Mouse (Mus musculus) limb, embryonic 13.5 days (tissue): ENCODE results near the gene Golm1. TPM values are rescaled to one million over a fixed set of nuclear protein-coding genes. Genes with fewer than 3 reads are reported as not detected.

Source experiments
- ATAC-seq: fragments of 200-750 bp; cut with Nextera tagmentation; 2 replicates; pipeline ENCODE4 v1.8.0; 2017; ENCODE audit warnings: low read depth, moderate number of reproducible peaks, moderate TSS enrichment; ENCODE audit not compliant: low FRiP score
- H3K27ac ChIP-seq: fragments of 300-500 bp; sonication (generic); 2 replicates; pipeline ENCODE4 v1.5.1; 2015; ENCODE audit warnings: inconsistent platforms, mild to moderate bottlenecking, moderate library complexity
- H3K27me3 ChIP-seq: fragments of 300-500 bp; sonication (generic); 2 replicates; pipeline ENCODE4 v1.6.1; 2015; ENCODE audit warnings: mild to moderate bottlenecking, inconsistent platforms
- H3K36me3 ChIP-seq: fragments of 300-500 bp; sonication (generic); 2 replicates; pipeline ENCODE4 v1.6.1; 2015; ENCODE audit warnings: inconsistent platforms, mild to moderate bottlenecking, moderate library complexity
- H3K4me1 ChIP-seq: fragments of 300-500 bp; sonication (generic); 2 replicates; pipeline ENCODE4 v1.6.1; 2015; ENCODE audit warnings: inconsistent platforms
- H3K4me2 ChIP-seq: fragments of 300-500 bp; sonication (generic); replicated peaks from 2 replicates; pipeline ENCODE4 v1.6.1; 2015; ENCODE audit warnings: inconsistent platforms, mild to moderate bottlenecking, moderate library complexity
- H3K4me3 ChIP-seq: fragments of 300-500 bp; sonication (generic); 2 replicates; pipeline ENCODE4 v1.5.1; 2015; ENCODE audit warnings: moderate library complexity, mild to moderate bottlenecking, inconsistent platforms
- H3K9ac ChIP-seq: fragments of 300-500 bp; sonication (generic); 2 replicates; pipeline ENCODE4 v1.6.1; 2015; ENCODE audit warnings: mild to moderate bottlenecking, inconsistent platforms
- H3K9me3 ChIP-seq: fragments of 300-500 bp; sonication (generic); 2 replicates; pipeline ENCODE4 v1.6.1; 2016; ENCODE audit warnings: inconsistent platforms
- WGBS: fragments of 180-500 bp; shearing (Covaris S2); methylation state at CpG from one replicate; pipeline ENCODE4 v1.1.7; 2015; 5-methylcytosine and 5-hydroxymethylcytosine counted together
- polyA plus RNA-seq: library from polyadenylated mRNA; unstranded; fragments of >200 nt; fragmentation: Nextera tagmentation; extraction: Ambion mirVana; gene quantifications from 2 replicates; pipeline ENCODE4 v1.2.1, GENCODE M21; 2015

Golm1 gene
- polyA plus RNA-seq, 1 experiment from 2014 or later = 50.7 TPM

- peaks cover 9% of the 10 kb centered on the region for H3K4me1 ChIP-seq
- H3K36me3 ChIP-seq = peaks cover 31% of the 10 kb centered on the region
- no peak overlapping the region for H3K9ac ChIP-seq
- no peak overlapping the region for H3K4me3 ChIP-seq
- no peak overlapping the region for H3K4me2 ChIP-seq
- no peaks in the 10 kb centered on the region for H3K27me3 ChIP-seq
- 67% methylated on average over 4 of the region's 4 CpGs for WGBS
- no peak for ATAC-seq
- H3K27ac ChIP-seq = no peak overlapping the region
- H3K9me3 ChIP-seq = no peaks in the 10 kb centered on the region
Measured at GRCm38 (mm10) chr13:59656975-59657388, 18.6 kb downstream of the Golm1 start.

- no peak for ATAC-seq
- Histone ChIP-seq H3K4me1 (peaks cover 9% of the 10 kb centered on the region), H3K9ac (no peak overlapping the region), H3K9me3 (no peaks in the 10 kb centered on the region), H3K36me3 (peaks cover 27% of the 10 kb centered on the region), H3K27ac (no peak overlapping the region), H3K4me2 (no peak overlapping the region), H3K4me3 (no peak overlapping the region), H3K27me3 (no peaks in the 10 kb centered on the region)
- WGBS = 51% methylated on average over 10 of the region's 10 CpGs
Measured at GRCm38 (mm10) chr13:59656316-59656832, 19.2 kb downstream of the Golm1 start.

- Histone ChIP-seq H3K27ac (no peak overlapping the region), H3K9me3 (no peaks in the 10 kb centered on the region), H3K4me2 (no peak overlapping the region), H3K27me3 (no peaks in the 10 kb centered on the region), H3K36me3 (peaks cover 25% of the 10 kb centered on the region), H3K4me3 (no peak overlapping the region), H3K9ac (no peak overlapping the region), H3K4me1 (peaks cover 9% of the 10 kb centered on the region)
- WGBS = 90% methylated on average over 15 of the region's 15 CpGs
- ATAC-seq = no peak
Measured at GRCm38 (mm10) chr13:59655718-59656315, 19.8 kb downstream of the Golm1 start.

- Histone ChIP-seq H3K36me3 (peaks cover 24% of the 10 kb centered on the region), H3K27me3 (no peaks in the 10 kb centered on the region), H3K9me3 (no peaks in the 10 kb centered on the region), H3K4me2 (no peak overlapping the region), H3K9ac (no peak overlapping the region), H3K27ac (no peak overlapping the region), H3K4me3 (no peak overlapping the region), H3K4me1 (peaks cover 9% of the 10 kb centered on the region)
- WGBS = 87% methylated on average over 5 of the region's 5 CpGs
- ATAC-seq = no peak
Measured at GRCm38 (mm10) chr13:59654465-59654864, 21.1 kb downstream of the Golm1 start.

- H3K4me3 ChIP-seq = no peak overlapping the region
- no peaks in the 10 kb centered on the region for H3K27me3 ChIP-seq
- peaks cover 29% of the 10 kb centered on the region for H3K36me3 ChIP-seq
- ATAC-seq = no peak
- 69% methylated on average over 3 of the region's 3 CpGs for WGBS
- H3K9me3 ChIP-seq = no peaks in the 10 kb centered on the region
- no peak overlapping the region for H3K4me2 ChIP-seq
- H3K4me1 ChIP-seq = peaks cover 9% of the 10 kb centered on the region
- peak overlapping the region; percentile 49; the same call in 1 of the 2 replicates for H3K27ac ChIP-seq
- no peak overlapping the region for H3K9ac ChIP-seq
Measured at GRCm38 (mm10) chr13:59653136-59653535, 22.5 kb downstream of the Golm1 start.

- WGBS = 62% methylated on average over 5 of the region's 5 CpGs
- H3K9ac ChIP-seq = no peak overlapping the region
- H3K36me3 ChIP-seq = peaks cover 29% of the 10 kb centered on the region
- peak overlapping the region; percentile 49; the same call in 1 of the 2 replicates for H3K27ac ChIP-seq
- no peak overlapping the region for H3K4me2 ChIP-seq
- no peak for ATAC-seq
- H3K9me3 ChIP-seq = no peaks in the 10 kb centered on the region
- H3K27me3 ChIP-seq = no peaks in the 10 kb centered on the region
- peaks cover 9% of the 10 kb centered on the region for H3K4me1 ChIP-seq
- H3K4me3 ChIP-seq = no peak overlapping the region
Measured at GRCm38 (mm10) chr13:59652651-59653050, 23.0 kb downstream of the Golm1 start.

- Histone ChIP-seq H3K27me3 (no peaks in the 10 kb centered on the region), H3K4me1 (peaks cover 15% of the 10 kb centered on the region), H3K4me3 (no peak overlapping the region), H3K9ac (no peak overlapping the region), H3K4me2 (no peak overlapping the region), H3K36me3 (peaks cover 44% of the 10 kb centered on the region), H3K9me3 (no peaks in the 10 kb centered on the region), H3K27ac (no peak overlapping the region)
- ATAC-seq = no peak
- WGBS = 67% methylated on average over 5 of the region's 5 CpGs
Measured at GRCm38 (mm10) chr13:59649781-59650180, 25.8 kb downstream of the Golm1 start.

- 82% methylated on average over 6 of the region's 6 CpGs for WGBS
- H3K27me3 ChIP-seq = no peaks in the 10 kb centered on the region
- no peak overlapping the region for H3K4me2 ChIP-seq
- ATAC-seq = no peak
- peaks cover 15% of the 10 kb centered on the region for H3K4me1 ChIP-seq
- H3K9me3 ChIP-seq = no peaks in the 10 kb centered on the region
- H3K27ac ChIP-seq = no peak overlapping the region
- H3K9ac ChIP-seq = no peak overlapping the region
- H3K36me3 ChIP-seq = peaks cover 46% of the 10 kb centered on the region
- no peak overlapping the region for H3K4me3 ChIP-seq
Measured at GRCm38 (mm10) chr13:59648598-59648997, 27.0 kb downstream of the Golm1 start.

- no peak for ATAC-seq
Measured at GRCm38 (mm10) chr13:59647484-59647883, 28.1 kb downstream of the Golm1 start.

GRCm38 (mm10) chr13:59646674-59647244 lies 28.9 kb downstream of the Golm1 start:
- no peak overlapping the region for H3K4me3 ChIP-seq
- peak; percentile 64; the same call in 1 of the 2 replicates for ATAC-seq
- peaks cover 56% of the 10 kb centered on the region for H3K36me3 ChIP-seq
- H3K27me3 ChIP-seq = no peaks in the 10 kb centered on the region
- 0 out of 2 replicates have a peak overlapping the region, but pooled peaks have one; percentile 45 for H3K9ac ChIP-seq
- peaks cover 12% of the 10 kb centered on the region for H3K4me1 ChIP-seq
- H3K9me3 ChIP-seq = no peaks in the 10 kb centered on the region
- no peak overlapping the region; the same call in 1 of the 2 replicates for H3K27ac ChIP-seq
- 64% methylated on average over 11 of the region's 11 CpGs for WGBS
- H3K4me2 ChIP-seq = no peak overlapping the region

More at GRCm38 (mm10) chr13:59647484-59647883, 28.1 kb downstream of the Golm1 start:
- Histone ChIP-seq H3K4me3 (no peak overlapping the region), H3K27ac (no peak overlapping the region), H3K36me3 (peaks cover 51% of the 10 kb centered on the region), H3K4me2 (no peak overlapping the region), H3K27me3 (no peaks in the 10 kb centered on the region), H3K9me3 (no peaks in the 10 kb centered on the region), H3K4me1 (peaks cover 12% of the 10 kb centered on the region), H3K9ac (no peak overlapping the region)
- WGBS = 85% methylated on average over 6 of the region's 6 CpGs

- Histone ChIP-seq H3K9me3 (no peaks in the 10 kb centered on the region), H3K4me1 (peaks cover 12% of the 10 kb centered on the region), H3K27me3 (no peaks in the 10 kb centered on the region), H3K9ac (no peak overlapping the region), H3K36me3 (peaks cover 66% of the 10 kb centered on the region), H3K4me2 (no peak overlapping the region), H3K27ac (no peak overlapping the region), H3K4me3 (no peak overlapping the region)
- WGBS = 88% methylated on average over 3 of the region's 3 CpGs
- ATAC-seq = no peak
Measured at GRCm38 (mm10) chr13:59645491-59645890, 30.1 kb downstream of the Golm1 start.

- Histone ChIP-seq H3K27me3 (no peaks in the 10 kb centered on the region), H3K27ac (no peak overlapping the region), H3K4me1 (peaks cover 12% of the 10 kb centered on the region), H3K4me3 (no peak overlapping the region), H3K9me3 (no peaks in the 10 kb centered on the region), H3K9ac (no peak overlapping the region), H3K4me2 (no peak overlapping the region), H3K36me3 (peaks cover 59% of the 10 kb centered on the region)
- no peak for ATAC-seq
- WGBS = 87% methylated on average over 2 of the region's 2 CpGs
Measured at GRCm38 (mm10) chr13:59642818-59643217, 32.8 kb downstream of the Golm1 start.

- WGBS = 92% methylated on average over 6 of the region's 6 CpGs
- H3K27me3 ChIP-seq = no peaks in the 10 kb centered on the region
- no peak overlapping the region for H3K4me3 ChIP-seq
- no peaks in the 10 kb centered on the region for H3K4me1 ChIP-seq
- ATAC-seq = no peak
- no peak overlapping the region for H3K27ac ChIP-seq
- H3K9ac ChIP-seq = 0 out of 2 replicates have a peak overlapping the region, but pooled peaks have one; percentile 20
- H3K36me3 ChIP-seq = peaks cover 72% of the 10 kb centered on the region
- no peaks in the 10 kb centered on the region for H3K9me3 ChIP-seq
- H3K4me2 ChIP-seq = no peak overlapping the region
Measured at GRCm38 (mm10) chr13:59640178-59640440, 35.5 kb downstream of the Golm1 start.
